Mouse (Mus musculus) CH12.LX (cell line): Measurements from ENCODE around the gene Adcy4. TPM values are rescaled to one million over a fixed set of nuclear protein-coding genes. Genes with fewer than 3 reads are reported as not detected.

Source experiments
- DNase-seq: peaks from one replicate; pipeline ENCODE4 v3.0.0-alpha.2; 2013; ENCODE audit errors: extremely low read depth
- H3K27ac ChIP-seq: 2 replicates; pipeline ENCODE4 v1.5.1; 2012; ENCODE audit warnings: low read depth, mild to moderate bottlenecking, control low read depth, moderate library complexity; ENCODE audit not compliant: insufficient read depth
- H3K27me3 ChIP-seq: replicated peaks from 2 replicates; pipeline ENCODE3; 2012; ENCODE audit warnings: inconsistent platforms
- H3K36me3 ChIP-seq, 2 experiments: replicated peaks in 1 of 2; 2 replicates each; pipeline versions ENCODE3 to v1.6.1; 2012; ENCODE audit warnings: inconsistent platforms in 1 of 2, low read length in 1 of 2, mild to moderate bottlenecking in 1 of 2, mixed read lengths in 1 of 2, moderate library complexity in 1 of 2; ENCODE audit not compliant: control insufficient read depth in 1 of 2, insufficient read depth in 1 of 2
- H3K4me1 ChIP-seq, 2 experiments: 2 replicates each; pipeline ENCODE4 v1.6.1; 2012; ENCODE audit warnings: inconsistent platforms in 1 of 2, moderate library complexity in 1 of 2; ENCODE audit not compliant: insufficient read depth in 2 of 2, control insufficient read depth in 1 of 2
- H3K4me2 ChIP-seq: 2 replicates; pipeline ENCODE4 v1.6.1; 2012; ENCODE audit warnings: low read depth, mild to moderate bottlenecking, control low read depth; ENCODE audit not compliant: poor library complexity, insufficient read depth, severe bottlenecking
- H3K4me3 ChIP-seq, 3 experiments: fragments of 150-350 bp in 1 of 3; sonication (generic) in 1 of 3; replicated peaks in 1 of 3; 2 replicates each; pipeline versions ENCODE3 to v1.5.1; 2011 to 2012; ENCODE audit warnings: low read depth in 2 of 3, low read length in 2 of 3, mild to moderate bottlenecking in 2 of 3, moderate library complexity in 2 of 3, control low read depth in 1 of 3, improper control_type of control experiment in 1 of 3, inconsistent platforms in 1 of 3, mixed read lengths in 1 of 3; ENCODE audit not compliant: poor library complexity in 1 of 3
- H3K79me2 ChIP-seq: replicated peaks from 2 replicates; pipeline ENCODE4 v1.6.1; 2012; ENCODE audit warnings: mild to moderate bottlenecking, moderate library complexity; ENCODE audit not compliant: control insufficient read depth, poor library complexity, insufficient read depth, severe bottlenecking; ENCODE audit errors: extremely low read depth
- H3K9ac ChIP-seq: 2 replicates; pipeline ENCODE4 v1.6.1; 2012; ENCODE audit warnings: low read depth, mild to moderate bottlenecking, control low read depth, moderate library complexity; ENCODE audit not compliant: insufficient read depth
- H3K9me3 ChIP-seq: replicated peaks from 2 replicates; pipeline ENCODE3; 2012; ENCODE audit warnings: low read length, inconsistent platforms, mixed read lengths
- BHLHE40 ChIP-seq: IDR thresholded peaks from 2 replicates; pipeline ENCODE4 v1.6.1; 2011; ENCODE audit warnings: mild to moderate bottlenecking, low read depth, low read length, improper control_type of control experiment
- CTCF ChIP-seq, 2 experiments: IDR thresholded peaks in 1 of 2; conservative IDR thresholded peaks in 1 of 2; 2 replicates each; pipeline ENCODE4 v1.5.1; 2011 to 2012; ENCODE audit warnings: low read depth in 2 of 2, low read length in 2 of 2, improper control_type of control experiment in 1 of 2, inconsistent platforms in 1 of 2, mild to moderate bottlenecking in 1 of 2, moderate library complexity in 1 of 2
- E2F4 ChIP-seq: IDR thresholded peaks from 2 replicates; pipeline ENCODE4 v1.6.1; 2011; ENCODE audit warnings: low read depth, low read length, improper control_type of control experiment; ENCODE audit not compliant: insufficient replicate concordance
- HCFC1 ChIP-seq: IDR thresholded peaks from 2 replicates; pipeline ENCODE4 v1.6.1; 2012; ENCODE audit warnings: low read depth, mild to moderate bottlenecking, inconsistent platforms, low read length, improper control_type of control experiment
- JUND ChIP-seq: conservative IDR thresholded peaks from 2 replicates; pipeline ENCODE4 v1.6.1; 2011; ENCODE audit warnings: low read depth, low read length, improper control_type of control experiment
- KAT2A ChIP-seq: IDR thresholded peaks from 2 replicates; pipeline ENCODE4 v1.6.1; 2012; ENCODE audit warnings: low read length, improper control_type of control experiment, inconsistent platforms; ENCODE audit not compliant: insufficient replicate concordance
- MAX ChIP-seq: IDR thresholded peaks from 2 replicates; pipeline ENCODE4 v1.6.1; 2011; ENCODE audit warnings: low read length, improper control_type of control experiment
- MAZ ChIP-seq: IDR thresholded peaks from 2 replicates; pipeline ENCODE4 v1.6.1; 2012; ENCODE audit warnings: low read depth, mild to moderate bottlenecking, inconsistent platforms, low read length, improper control_type of control experiment, moderate library complexity
- MEF2A ChIP-seq: IDR thresholded peaks from 2 replicates; pipeline ENCODE4 v1.6.1; 2014; ENCODE audit warnings: low read depth, mild to moderate bottlenecking, inconsistent platforms, low read length, improper control_type of control experiment, borderline replicate concordance
- MXI1 ChIP-seq: IDR thresholded peaks from 2 replicates; pipeline ENCODE4 v1.6.1; 2011; ENCODE audit warnings: mild to moderate bottlenecking, low read depth, low read length, improper control_type of control experiment
- MYC ChIP-seq: IDR thresholded peaks from 2 replicates; pipeline ENCODE4 v1.6.1; 2011; ENCODE audit warnings: low read depth, mild to moderate bottlenecking, improper control_type of control experiment, low read length
- NELFE ChIP-seq: IDR thresholded peaks from 2 replicates; pipeline ENCODE4 v1.6.1; 2011; ENCODE audit warnings: low read depth, low read length, improper control_type of control experiment
- NRF1 ChIP-seq: IDR thresholded peaks from 2 replicates; pipeline ENCODE4 v1.6.1; 2014; ENCODE audit warnings: low read depth, mild to moderate bottlenecking, inconsistent platforms, low read length, improper control_type of control experiment, moderate library complexity
- POLR2A ChIP-seq: IDR thresholded peaks from 2 replicates; pipeline ENCODE4 v1.6.1; 2011; ENCODE audit warnings: low read depth, mild to moderate bottlenecking, improper control_type of control experiment, low read length
- POLR2AphosphoS2 ChIP-seq: IDR thresholded peaks from 2 replicates; pipeline ENCODE4 v1.6.1; 2011; ENCODE audit warnings: low read depth, low read length, improper control_type of control experiment
- RAD21 ChIP-seq: IDR thresholded peaks from 2 replicates; pipeline ENCODE4 v1.6.1; 2011; ENCODE audit warnings: low read depth, mild to moderate bottlenecking, low read length, improper control_type of control experiment, moderate library complexity
- SIN3A ChIP-seq: IDR thresholded peaks from 2 replicates; pipeline ENCODE4 v1.6.1; 2012; ENCODE audit warnings: low read length, improper control_type of control experiment, inconsistent platforms
- SMC3 ChIP-seq: IDR thresholded peaks from 2 replicates; pipeline ENCODE4 v1.6.1; 2011; ENCODE audit warnings: low read depth, low read length, improper control_type of control experiment
- USF2 ChIP-seq: conservative IDR thresholded peaks from 2 replicates; pipeline ENCODE4 v1.6.1; 2011; ENCODE audit warnings: low read depth, low read length, improper control_type of control experiment
- ZC3H11A ChIP-seq: IDR thresholded peaks from 2 replicates; pipeline ENCODE4 v1.6.1; 2012; ENCODE audit warnings: low read depth, mild to moderate bottlenecking, inconsistent platforms, low read length, improper control_type of control experiment
- ZMIZ1 ChIP-seq: IDR thresholded peaks from 2 replicates; pipeline ENCODE4 v1.6.1; 2012; ENCODE audit warnings: low read depth, mild to moderate bottlenecking, inconsistent platforms, low read length, improper control_type of control experiment
- dilution Hi-C: fragments of 300-500 bp; cut with MboI; formaldehyde crosslinking; loops from 2 replicates; pipeline ENCODE4 v1.14.3; 2020; ENCODE audit warnings: low sequenced_read_pairs; ENCODE audit not compliant: extremely low pct_unique_long_range_greater_than_20kb, extremely low pct_ligation_motif_present
- in situ Hi-C: fragments of 300-500 bp; cut with MboI; formaldehyde crosslinking; loops from 3 replicates; pipeline ENCODE4 v1.14.3; 2019; ENCODE audit warnings: low sequenced_read_pairs, low pct_ligation_motif_present, low pct_unique_long_range_greater_than_20kb, mixed read lengths
- polyA plus RNA-seq: library from polyadenylated mRNA; unstranded; fragments of >175 nt; gene quantifications from 2 replicates; pipeline ENCODE4 v1.2.1, GENCODE M21; 2012; ENCODE audit warnings: low read depth; ENCODE audit not compliant: insufficient read length
- total RNA-seq, 2 experiments: library from RNA; depleted of rRNA; stranded (reverse); fragments of 300-350 nt in 1 of 2; fragments of >200 nt in 1 of 2; gene quantifications; 2 replicates each; pipeline ENCODE4 v1.2.3; 2012 to 2014

Gene Adcy4
- total and polyA plus RNA-seq, 3 experiments, result not detected

DNA sequence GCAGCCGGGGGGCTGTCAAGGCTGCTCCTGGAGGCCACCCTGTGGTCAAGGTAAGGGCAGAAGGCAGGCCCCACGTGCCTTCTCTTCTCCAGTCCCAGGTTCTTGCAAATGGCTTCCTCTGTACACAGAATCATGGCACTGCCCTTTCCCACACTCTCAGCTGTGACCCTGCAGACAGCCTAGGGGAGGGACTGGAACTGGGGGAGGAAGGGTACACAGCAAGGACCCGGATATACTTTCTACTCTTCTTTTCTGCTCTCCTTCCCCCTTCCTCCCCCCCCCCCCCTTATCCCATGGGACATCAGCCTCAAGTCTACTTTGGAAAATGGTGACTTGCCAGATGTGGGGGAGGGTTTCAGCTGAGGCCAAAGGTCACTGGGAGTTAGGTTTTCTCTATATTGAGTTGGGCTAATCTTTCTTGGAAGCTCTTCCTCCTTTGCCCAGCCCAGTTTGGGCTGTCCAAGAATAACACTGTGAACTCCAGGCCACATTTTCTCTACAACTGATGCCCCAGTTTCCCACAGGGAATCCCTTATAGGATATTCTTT lies 44.9 kb upstream of the Adcy4 start:
- DNase-seq, result no peak
- H3K9me3 ChIP-seq, result no peaks in the 10 kb centered on the region
- no peak overlapping the region for H3K4me2 ChIP-seq
- in situ Hi-C loops, result no loop called here
- no peak overlapping the region for H3K27ac ChIP-seq
- no peak for TF ChIP-seq KAT2A
- no peak for TF ChIP-seq POLR2AphosphoS2
- no peak for TF ChIP-seq HCFC1
- no peak for TF ChIP-seq JUND
- TF ChIP-seq NRF1, result no peak
- TF ChIP-seq SIN3A, result no peak
- TF ChIP-seq USF2, result no peak
- no peak for TF ChIP-seq MAZ
- TF ChIP-seq E2F4, result no peak
- no peak for TF ChIP-seq MEF2A
- TF ChIP-seq MXI1, result no peak
- no peak for TF ChIP-seq POLR2A
- no peak for TF ChIP-seq MAX
- no peak for TF ChIP-seq RAD21
- TF ChIP-seq BHLHE40, result no peak
- TF ChIP-seq SMC3, result no peak
- TF ChIP-seq ZMIZ1, result no peak
- TF ChIP-seq CTCF (conservative IDR thresholded peaks at IDR 0.05 in 1 of 2, IDR thresholded peaks at IDR 0.05 in 1 of 2; ENCODE audit: low read depth in 2 of 2, low read length in 2 of 2), result no peak
- no peak for TF ChIP-seq ZC3H11A
- no peak for TF ChIP-seq MYC
- no peaks in the 10 kb centered on the region for H3K79me2 ChIP-seq
- H3K4me1 ChIP-seq, result peaks cover 0 to 7% of the 10 kb centered on the region in 2 experiments; a peak in 2 of 4 replicates
- no peak overlapping the region for H3K4me3 ChIP-seq
- no peak overlapping the region for H3K9ac ChIP-seq
- peaks cover 26% of the 10 kb centered on the region for H3K27me3 ChIP-seq
- dilution Hi-C loops, result no loop called here
- H3K36me3 ChIP-seq, result no peaks in the 10 kb centered on the region

- peaks cover 0 to 7% of the 10 kb centered on the region in 2 experiments; a peak in 2 of 4 replicates for H3K4me1 ChIP-seq
- peaks cover 26% of the 10 kb centered on the region for H3K27me3 ChIP-seq
- no peak overlapping the region for H3K4me3 ChIP-seq
- DNase-seq, result no peak
- H3K9me3 ChIP-seq, result no peaks in the 10 kb centered on the region
- in situ Hi-C loops, result no loop called here
- no peaks in the 10 kb centered on the region for H3K36me3 ChIP-seq
- H3K9ac ChIP-seq, result no peak overlapping the region
- dilution Hi-C loops, result no loop called here
- no peak overlapping the region for H3K27ac ChIP-seq
- H3K4me2 ChIP-seq, result no peak overlapping the region
- H3K79me2 ChIP-seq, result no peaks in the 10 kb centered on the region
- no peak for TF ChIP-seq NELFE
These were observed 42.9 kb upstream of the Adcy4 start for GRCm38 (mm10) chr14:55826551-55827340.
